Mouse (Mus musculus) lung, embryonic 14.5 days (tissue): ENCODE measurements at regions not wholly inside any gene's neighbourhood (a gene's known extent, or its start where the extent isn't known, plus 50 kb on each side); places are given as distances from the start of the nearest gene placed in this dataset.
A peak's percentile ranks its signal among the peaks of the same experiment; 100 is the strongest.

ENCODE experiments used
- ATAC-seq: fragments of 200-750 bp; cut with Nextera tagmentation; 2 replicates; pipeline ENCODE4 v1.8.0; 2017; ENCODE audit warnings: mild to moderate bottlenecking, moderate TSS enrichment, moderate library complexity; ENCODE audit not compliant: insufficient read depth
- DNase-seq: peaks from one replicate; pipeline ENCODE4 v3.0.0-alpha.2; 2015
- H3K27ac ChIP-seq: fragments of 300-500 bp; sonication (generic); 2 replicates; pipeline ENCODE4 v1.5.1; 2014; ENCODE audit warnings: low read depth, mild to moderate bottlenecking, moderate library complexity
- H3K27me3 ChIP-seq: fragments of 300-500 bp; sonication (generic); 2 replicates; pipeline ENCODE4 v1.6.1; 2014; ENCODE audit warnings: low read length, control low read depth; ENCODE audit not compliant: insufficient read depth
- H3K36me3 ChIP-seq: fragments of 300-500 bp; sonication (generic); 2 replicates; pipeline ENCODE4 v1.6.1; 2014; ENCODE audit warnings: control low read depth; ENCODE audit not compliant: insufficient read depth
- H3K4me1 ChIP-seq: fragments of 300-500 bp; sonication (generic); 2 replicates; pipeline ENCODE4 v1.6.1; 2014; ENCODE audit warnings: antibody characterized with exemption, control low read depth; ENCODE audit not compliant: insufficient read depth
- H3K4me2 ChIP-seq: fragments of 300-500 bp; sonication (generic); 2 replicates; pipeline ENCODE4 v1.6.1; 2014; ENCODE audit warnings: mild to moderate bottlenecking
- H3K4me3 ChIP-seq: fragments of 300-500 bp; sonication (generic); 2 replicates; pipeline ENCODE4 v1.5.1; 2014; ENCODE audit warnings: low read depth, low read length
- H3K9ac ChIP-seq: fragments of 300-500 bp; sonication (generic); 2 replicates; pipeline ENCODE4 v1.6.1; 2014
- H3K9me3 ChIP-seq: fragments of 300-500 bp; sonication (generic); 2 replicates; pipeline ENCODE4 v1.6.1; 2016; ENCODE audit warnings: low read depth, low read length, control low read depth
- CTCF ChIP-seq: IDR thresholded peaks from 2 replicates; pipeline ENCODE4 v1.5.1; 2016; ENCODE audit warnings: antibody characterized with exemption, low read depth
- WGBS: fragments of 180-500 bp; shearing (Covaris S2); extraction: QIAGEN DNeasy Blood & Tissue Kit; methylation state at CpG from one replicate; pipeline ENCODE4 v1.1.7; 2014; 5-methylcytosine and 5-hydroxymethylcytosine counted together

GRCm38 (mm10) chr4:12476717-12477116 lies 304.9 kb upstream of the Fam92a start:
- TF ChIP-seq CTCF: no peak
- ATAC-seq: no peak
- no peak overlapping the region for H3K9ac ChIP-seq
- H3K27ac ChIP-seq: no peak overlapping the region
- H3K4me3 ChIP-seq: no peak overlapping the region
- no peaks in the 10 kb centered on the region for H3K4me1 ChIP-seq
- H3K4me2 ChIP-seq: no peak overlapping the region
- no peaks in the 10 kb centered on the region for H3K36me3 ChIP-seq
- DNase-seq: no peak
- 74% methylated on average over 7 of the region's 7 CpGs for WGBS
- H3K27me3 ChIP-seq: no peaks in the 10 kb centered on the region
- H3K9me3 ChIP-seq: no peaks in the 10 kb centered on the region

GRCm38 (mm10) chr4:12474981-12475568 lies 303.3 kb upstream of the Fam92a start:
- Histone ChIP-seq H3K9me3 (no peaks in the 10 kb centered on the region), H3K4me1 (no peaks in the 10 kb centered on the region), H3K4me3 (no peak overlapping the region), H3K27ac (no peak overlapping the region), H3K9ac (no peak overlapping the region), H3K27me3 (no peaks in the 10 kb centered on the region), H3K36me3 (no peaks in the 10 kb centered on the region), H3K4me2 (no peak overlapping the region)
- TF ChIP-seq CTCF: no peak
- ATAC-seq: no peak
- WGBS: 42% methylated on average over 4 of the region's 4 CpGs
- peak; percentile 44 for DNase-seq

GRCm38 (mm10) chr4:12474421-12474820 lies 302.6 kb upstream of the Fam92a start:
- H3K4me2 ChIP-seq: no peak overlapping the region
- TF ChIP-seq CTCF: no peak
- no peak overlapping the region for H3K27ac ChIP-seq
- H3K27me3 ChIP-seq: no peaks in the 10 kb centered on the region
- DNase-seq (no peak), ATAC-seq (no peak)
- no peak overlapping the region for H3K4me3 ChIP-seq
- no peaks in the 10 kb centered on the region for H3K9me3 ChIP-seq
- H3K4me1 ChIP-seq: no peaks in the 10 kb centered on the region
- WGBS: 25% methylated on average over 1 of the region's 1 CpGs
- H3K36me3 ChIP-seq: no peaks in the 10 kb centered on the region
- H3K9ac ChIP-seq: no peak overlapping the region

GRCm38 (mm10) chr4:12461701-12462100 lies 289.9 kb upstream of the Fam92a start:
- Histone ChIP-seq H3K27ac (no peak overlapping the region), H3K36me3 (no peaks in the 10 kb centered on the region), H3K4me2 (no peak overlapping the region), H3K4me3 (no peak overlapping the region), H3K9me3 (no peaks in the 10 kb centered on the region), H3K27me3 (no peaks in the 10 kb centered on the region), H3K4me1 (0 out of 2 replicates have a peak, but pooled peaks cover 3% of the 10 kb centered on the region), H3K9ac (no peak overlapping the region)
- ATAC-seq (no peak), DNase-seq (no peak)
- WGBS: 95% methylated on average over 2 of the region's 2 CpGs
- no peak for TF ChIP-seq CTCF

DNA sequence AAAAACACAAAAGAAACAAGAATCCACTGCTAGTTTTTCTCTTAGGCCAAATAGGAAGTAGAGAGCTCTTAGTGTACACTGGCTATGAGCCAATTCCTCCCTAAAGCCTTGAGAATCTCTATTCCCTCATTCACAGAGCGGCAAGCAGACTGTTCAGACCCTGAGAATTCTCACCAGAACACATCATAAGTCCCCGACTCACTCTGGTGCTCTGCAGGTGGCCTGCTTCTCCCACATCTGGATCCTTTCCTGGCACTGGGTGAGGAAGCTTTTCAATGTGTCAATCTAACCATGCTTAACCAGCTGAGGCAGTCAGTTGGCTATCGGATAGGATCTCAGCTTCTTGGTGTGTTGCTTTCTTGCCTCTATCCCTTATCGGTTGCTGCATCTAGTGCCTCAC lies 289.4 kb upstream of the Fam92a start:
- ATAC-seq (peak; percentile 75; the same call in 1 of the 2 replicates), DNase-seq (peak; percentile 88)
- 39% methylated on average over 4 of the region's 4 CpGs for WGBS
- no peaks in the 10 kb centered on the region for H3K9me3 ChIP-seq
- H3K4me2 ChIP-seq: no peak overlapping the region
- H3K27me3 ChIP-seq: no peaks in the 10 kb centered on the region
- 0 out of 2 replicates have a peak, but pooled peaks cover 3% of the 10 kb centered on the region for H3K4me1 ChIP-seq
- no peak overlapping the region for H3K27ac ChIP-seq
- no peak for TF ChIP-seq CTCF
- H3K36me3 ChIP-seq: no peaks in the 10 kb centered on the region
- no peak overlapping the region for H3K9ac ChIP-seq
- H3K4me3 ChIP-seq: no peak overlapping the region

DNA sequence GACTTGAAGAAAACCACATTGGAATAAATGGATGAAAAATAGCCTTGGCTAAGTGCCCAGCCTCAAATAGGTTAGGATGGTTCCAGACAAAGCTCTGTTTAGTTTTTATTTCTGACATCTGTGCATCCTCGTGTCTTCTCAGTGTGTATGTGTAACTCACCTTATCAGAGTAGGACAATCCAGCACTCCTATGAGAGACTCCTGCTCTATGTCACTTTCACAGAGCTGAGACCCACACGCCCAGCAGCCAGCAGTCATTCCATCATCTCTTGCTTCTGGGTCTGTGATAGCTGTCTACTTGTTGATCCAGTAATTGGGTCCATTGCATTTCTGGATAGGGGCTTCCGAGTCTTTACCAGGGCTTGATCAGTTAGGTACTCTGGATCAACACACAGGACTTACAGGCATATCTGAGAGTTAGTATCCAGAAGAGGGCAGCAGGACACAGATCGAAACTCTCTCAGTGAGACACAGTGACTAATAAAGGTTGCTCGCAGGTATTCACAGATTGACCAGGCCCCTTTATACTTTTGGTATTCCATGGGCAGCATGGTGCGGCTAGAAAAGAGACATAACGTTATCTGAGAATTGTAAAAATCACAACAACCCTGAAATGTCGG lies 286.3 kb upstream of the Fam92a start:
- Histone ChIP-seq H3K4me2 (no peak overlapping the region), H3K27ac (no peak overlapping the region), H3K9ac (no peak overlapping the region), H3K4me1 (0 out of 2 replicates have a peak, but pooled peaks cover 3% of the 10 kb centered on the region), H3K9me3 (no peaks in the 10 kb centered on the region), H3K36me3 (no peaks in the 10 kb centered on the region), H3K4me3 (no peak overlapping the region), H3K27me3 (no peaks in the 10 kb centered on the region)
- peak; percentile 37 for TF ChIP-seq CTCF
- ATAC-seq (no peak), DNase-seq (peak; percentile 28)
- 67% methylated on average over 8 of the region's 8 CpGs for WGBS

DNA sequence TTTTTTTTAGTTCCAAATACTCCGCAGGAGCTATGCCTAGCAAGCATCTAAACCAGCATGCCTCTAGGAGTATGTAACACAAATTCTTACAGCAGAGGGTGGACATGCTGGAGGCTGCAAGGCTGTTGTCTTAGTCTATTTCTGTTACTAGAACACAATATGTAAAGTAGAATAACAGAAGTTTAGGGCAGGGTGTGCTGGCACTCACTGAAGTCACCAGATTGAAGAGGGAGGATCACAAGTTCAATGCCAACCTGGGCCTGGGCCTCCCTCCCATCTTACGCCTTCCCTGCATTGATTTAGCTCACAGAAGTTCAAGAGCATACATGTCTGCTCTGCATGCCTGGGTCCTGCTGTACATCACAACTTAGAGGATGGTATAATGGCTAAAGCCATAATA lies 280.3 kb upstream of the Fam92a start:
- no peaks in the 10 kb centered on the region for H3K27me3 ChIP-seq
- no peak overlapping the region for H3K4me2 ChIP-seq
- H3K4me3 ChIP-seq: no peak overlapping the region
- no peaks in the 10 kb centered on the region for H3K4me1 ChIP-seq
- WGBS: 88% methylated on average over 2 of the region's 2 CpGs
- no peak for TF ChIP-seq CTCF
- H3K27ac ChIP-seq: no peak overlapping the region
- no peaks in the 10 kb centered on the region for H3K36me3 ChIP-seq
- ATAC-seq: no peak
- DNase-seq: no peak
- H3K9ac ChIP-seq: no peak overlapping the region
- no peaks in the 10 kb centered on the region for H3K9me3 ChIP-seq
